Mouse (Mus musculus): ENCODE results near the gene Ccdc162. TPM values are rescaled to one million over a fixed set of nuclear protein-coding genes. Genes with fewer than 3 reads are reported as not detected.
A peak's percentile ranks its signal among the peaks of the same experiment; 100 is the strongest.

Ccdc162 gene
- total RNA-seq, 1 experiment = 0.40 TPM

DNA sequence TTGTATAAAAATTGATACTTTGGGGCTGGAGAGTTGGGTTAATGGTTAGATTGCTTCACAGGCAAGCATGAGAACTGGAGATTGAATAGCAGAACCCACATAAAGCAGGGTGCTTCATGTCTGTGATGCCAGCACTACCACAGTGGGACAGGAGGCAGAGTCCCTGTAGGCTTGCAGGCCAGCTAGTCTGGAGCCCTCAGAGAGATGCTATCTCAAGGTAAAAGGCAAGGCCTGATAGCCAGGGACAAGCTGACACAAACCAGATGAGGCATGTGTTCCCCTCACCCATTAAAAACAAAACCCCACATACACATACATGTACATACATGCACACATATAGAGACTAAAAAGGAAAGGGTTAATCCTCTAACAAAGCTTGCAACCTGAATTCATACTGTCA, 41.6 kb upstream of the Ccdc162 start:
- Histone ChIP-seq H3K36me3 (ENCODE audit: control insufficient read depth, insufficient read depth, low read length, poor library complexity, severe bottlenecking) (no peaks in the 10 kb centered on the region), H3K9ac (ENCODE audit: insufficient read depth, low read depth, low read length, poor library complexity, severe bottlenecking) (peak overlapping the region; percentile 64; the same call in 1 of the 2 replicates), H3K4me3 (ENCODE audit: insufficient read depth in 1 of 2, low read depth in 1 of 2, low read length in 2 of 2, poor library complexity in 1 of 2, severe bottlenecking in 1 of 2) (no peak overlapping the region; a peak in 1 of 4 replicates), H3K4me1 (ENCODE audit: control insufficient read depth in 2 of 2, insufficient read depth in 2 of 2, low read length in 2 of 2, poor library complexity in 1 of 2) (peaks cover 3% of the 10 kb centered on the region in 2 experiments; a peak in 2 of 4 replicates), H3K27ac (ENCODE audit: insufficient read depth, low read depth, low read length, poor library complexity, severe bottlenecking) (no peak overlapping the region), H3K9me3 (ENCODE audit: control insufficient read depth, insufficient read depth, low read depth, low read length) (no peaks in the 10 kb centered on the region)
- in situ Hi-C loops (cut with MboI; ENCODE audit: low sequenced_read_pairs in 2 of 2, unreplicated experiment in 2 of 2) = no loop called here
- DNase-seq (ENCODE audit: low read depth, low spot score) = no peak
- TF ChIP-seq MAFK (IDR thresholded peaks at IDR 0.05; ENCODE audit: insufficient read depth, low read depth, low read length) (no peak), ZC3H11A (IDR thresholded peaks at IDR 0.05; ENCODE audit: borderline replicate concordance, low read depth, low read length) (no peak), ZNF384 (IDR thresholded peaks at IDR 0.05; ENCODE audit: low read depth, low read length) (no peak), CHD2 (IDR thresholded peaks at IDR 0.05; ENCODE audit: low read depth, low read length) (no peak), HCFC1 (IDR thresholded peaks at IDR 0.05; ENCODE audit: borderline replicate concordance, insufficient read depth, low read length) (no peak)

DNA sequence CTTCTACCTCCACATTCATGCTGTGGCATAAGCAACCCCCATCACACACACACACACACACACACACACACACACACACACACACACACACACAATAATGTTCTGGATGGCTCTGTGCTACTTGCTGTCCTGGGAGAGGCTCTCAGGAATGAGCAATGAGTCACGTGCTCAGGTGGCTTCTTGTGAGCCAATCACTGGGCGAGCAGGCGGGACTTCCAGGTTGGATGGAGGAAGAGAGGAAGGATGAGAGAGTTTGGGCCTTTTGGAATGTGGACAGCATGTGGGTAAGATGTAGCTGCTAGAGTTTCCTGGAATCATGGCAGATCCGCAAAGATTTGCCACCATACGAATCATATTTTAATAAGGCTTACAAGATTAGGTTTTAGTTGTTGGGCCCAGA, 40.8 kb upstream of the Ccdc162 start:
- Histone ChIP-seq H3K36me3 (ENCODE audit: control insufficient read depth, insufficient read depth, low read length, poor library complexity, severe bottlenecking) (no peaks in the 10 kb centered on the region), H3K9me3 (ENCODE audit: control insufficient read depth, insufficient read depth, low read depth, low read length) (no peaks in the 10 kb centered on the region), H3K4me3 (ENCODE audit: insufficient read depth in 1 of 2, low read depth in 1 of 2, low read length in 2 of 2, poor library complexity in 1 of 2, severe bottlenecking in 1 of 2) (peak overlapping the region; percentile 61 to 72; a peak in 3 of 4 replicates), H3K27ac (ENCODE audit: insufficient read depth, low read depth, low read length, poor library complexity, severe bottlenecking) (peak overlapping the region; percentile 57; the same call in 1 of the 2 replicates), H3K9ac (ENCODE audit: insufficient read depth, low read depth, low read length, poor library complexity, severe bottlenecking) (peak overlapping the region; percentile 77; the same call in 1 of the 2 replicates), H3K4me1 (ENCODE audit: control insufficient read depth in 2 of 2, insufficient read depth in 2 of 2, low read length in 2 of 2, poor library complexity in 1 of 2) (peaks cover 3% of the 10 kb centered on the region in 2 experiments; a peak in 2 of 4 replicates)
- no peak for DNase-seq (ENCODE audit: low read depth, low spot score)
- TF ChIP-seq MAFK (IDR thresholded peaks at IDR 0.05; ENCODE audit: insufficient read depth, low read depth, low read length) (no peak), CHD2 (IDR thresholded peaks at IDR 0.05; ENCODE audit: low read depth, low read length) (no peak), ZC3H11A (IDR thresholded peaks at IDR 0.05; ENCODE audit: borderline replicate concordance, low read depth, low read length) (no peak), HCFC1 (IDR thresholded peaks at IDR 0.05; ENCODE audit: borderline replicate concordance, insufficient read depth, low read length) (no peak), ZNF384 (IDR thresholded peaks at IDR 0.05; ENCODE audit: low read depth, low read length) (no peak)
- in situ Hi-C loops (cut with MboI; ENCODE audit: low sequenced_read_pairs in 2 of 2, unreplicated experiment in 2 of 2) = no loop called here

DNA sequence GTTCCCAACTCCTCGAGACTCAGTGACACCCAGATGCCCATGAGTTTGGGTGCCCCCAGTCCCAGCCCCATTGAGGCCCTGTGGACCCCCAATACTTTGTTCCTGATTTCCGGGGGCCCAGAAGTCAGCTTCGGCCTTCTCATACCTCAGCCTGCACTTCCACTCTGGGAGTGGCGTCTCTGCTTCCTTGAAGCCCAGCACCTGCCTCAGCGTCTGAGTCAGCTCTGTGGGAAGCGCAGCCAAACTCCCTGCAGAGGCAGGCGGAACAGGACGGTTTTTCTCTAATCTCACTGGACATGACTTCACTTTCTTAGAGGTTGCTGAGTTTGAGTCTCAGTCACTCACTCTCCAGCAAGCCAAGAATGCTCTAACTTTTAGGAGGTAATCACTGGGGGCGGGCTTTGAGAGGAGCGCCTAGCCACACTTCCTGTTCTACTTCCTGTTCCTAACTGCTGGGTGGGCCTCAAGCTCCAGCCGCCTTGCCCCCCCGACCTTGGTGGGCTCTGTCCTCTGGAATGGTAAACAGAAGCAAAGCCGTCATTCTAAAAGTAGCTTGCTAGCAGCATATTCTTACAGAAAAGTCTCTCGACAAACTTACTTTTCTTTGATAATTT, 35.5 kb upstream of the Ccdc162 start:
- DNase-seq (ENCODE audit: low read depth, low spot score) = no peak
- Histone ChIP-seq H3K4me3 (ENCODE audit: insufficient read depth in 1 of 2, low read depth in 1 of 2, low read length in 2 of 2, poor library complexity in 1 of 2, severe bottlenecking in 1 of 2) (peak overlapping the region; percentile 51 to 68), H3K36me3 (ENCODE audit: control insufficient read depth, insufficient read depth, low read length, poor library complexity, severe bottlenecking) (no peaks in the 10 kb centered on the region), H3K4me1 (ENCODE audit: control insufficient read depth in 2 of 2, insufficient read depth in 2 of 2, low read length in 2 of 2, poor library complexity in 1 of 2) (peaks cover 0 to 5% of the 10 kb centered on the region in 2 experiments; a peak in 2 of 4 replicates), H3K9ac (ENCODE audit: insufficient read depth, low read depth, low read length, poor library complexity, severe bottlenecking) (peak overlapping the region; percentile 57), H3K27ac (ENCODE audit: insufficient read depth, low read depth, low read length, poor library complexity, severe bottlenecking) (no peak overlapping the region), H3K9me3 (ENCODE audit: control insufficient read depth, insufficient read depth, low read depth, low read length) (no peaks in the 10 kb centered on the region)
- in situ Hi-C loops (cut with MboI; ENCODE audit: low sequenced_read_pairs in 2 of 2, unreplicated experiment in 2 of 2) = no loop called here
- no peak for TF ChIP-seq MAFK (IDR thresholded peaks at IDR 0.05; ENCODE audit: insufficient read depth, low read depth, low read length)
- no peak for TF ChIP-seq CHD2 (IDR thresholded peaks at IDR 0.05; ENCODE audit: low read depth, low read length)
- TF ChIP-seq ZNF384 (IDR thresholded peaks at IDR 0.05; ENCODE audit: low read depth, low read length) = no peak
- no peak for TF ChIP-seq ZC3H11A (IDR thresholded peaks at IDR 0.05; ENCODE audit: borderline replicate concordance, low read depth, low read length)
- no peak for TF ChIP-seq HCFC1 (IDR thresholded peaks at IDR 0.05; ENCODE audit: borderline replicate concordance, insufficient read depth, low read length)

DNA sequence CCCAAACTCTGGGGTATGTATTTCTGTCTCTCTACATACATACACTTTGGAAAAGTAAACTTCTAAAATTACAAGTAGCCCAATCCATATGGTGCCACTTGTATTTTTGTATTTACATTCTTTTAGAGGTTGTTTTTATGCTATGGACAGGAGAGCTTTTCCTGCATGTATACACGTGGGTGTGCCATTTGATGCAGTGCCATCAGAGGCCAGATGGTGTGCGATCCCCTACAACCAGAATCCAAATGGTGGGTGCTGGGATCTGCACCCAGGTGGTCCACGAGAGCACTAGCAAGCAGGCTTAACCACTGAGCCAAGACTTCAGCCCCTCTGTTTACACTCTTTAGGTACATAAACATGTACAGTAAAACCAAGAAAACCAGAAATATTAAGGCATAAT, 32.9 kb upstream of the Ccdc162 start:
- TF ChIP-seq CHD2 (IDR thresholded peaks at IDR 0.05; ENCODE audit: low read depth, low read length) (no peak), ZC3H11A (IDR thresholded peaks at IDR 0.05; ENCODE audit: borderline replicate concordance, low read depth, low read length) (no peak), HCFC1 (IDR thresholded peaks at IDR 0.05; ENCODE audit: borderline replicate concordance, insufficient read depth, low read length) (no peak), ZNF384 (IDR thresholded peaks at IDR 0.05; ENCODE audit: low read depth, low read length) (no peak), MAFK (IDR thresholded peaks at IDR 0.05; ENCODE audit: insufficient read depth, low read depth, low read length) (no peak)
- Histone ChIP-seq H3K4me1 (ENCODE audit: control insufficient read depth in 2 of 2, insufficient read depth in 2 of 2, low read length in 2 of 2, poor library complexity in 1 of 2) (peaks cover 0 to 5% of the 10 kb centered on the region in 2 experiments; a peak in 2 of 4 replicates), H3K27ac (ENCODE audit: insufficient read depth, low read depth, low read length, poor library complexity, severe bottlenecking) (no peak overlapping the region), H3K9ac (ENCODE audit: insufficient read depth, low read depth, low read length, poor library complexity, severe bottlenecking) (no peak overlapping the region), H3K4me3 (ENCODE audit: insufficient read depth in 1 of 2, low read depth in 1 of 2, low read length in 2 of 2, poor library complexity in 1 of 2, severe bottlenecking in 1 of 2) (no peak overlapping the region), H3K9me3 (ENCODE audit: control insufficient read depth, insufficient read depth, low read depth, low read length) (no peaks in the 10 kb centered on the region), H3K36me3 (ENCODE audit: control insufficient read depth, insufficient read depth, low read length, poor library complexity, severe bottlenecking) (peaks cover 4% of the 10 kb centered on the region; the same call in 1 of the 2 replicates)
- in situ Hi-C loops (cut with MboI; ENCODE audit: low sequenced_read_pairs in 2 of 2, unreplicated experiment in 2 of 2) = no loop called here
- DNase-seq (ENCODE audit: low read depth, low spot score) = no peak

All from ES-E14 (cell line).